Mouse (Mus musculus) lung, postnatal 0 days (tissue): ENCODE measurements at regions not wholly inside any gene's neighbourhood (a gene's known extent, or its start where the extent isn't known, plus 50 kb on each side); places are given as distances from the start of the nearest gene placed in this dataset.

Experiments used
- CTCF ChIP-seq: IDR thresholded peaks from 2 replicates; pipeline ENCODE4 v1.5.1; 2016; ENCODE audit warnings: antibody characterized with exemption, mild to moderate bottlenecking
- EP300 ChIP-seq: IDR thresholded peaks from 2 replicates; pipeline ENCODE4 v1.6.1; 2016; ENCODE audit warnings: antibody characterized with exemption, mild to moderate bottlenecking, control low read depth

GRCm38 (mm10) chrX:11825948-11826347, 334.2 kb downstream of the Bcor start:
- no peak for TF ChIP-seq CTCF
- no peak for TF ChIP-seq EP300
